Mouse (Mus musculus) left cerebral cortex, adult 11 months (tissue): ENCODE measurements around the gene Ssna1.
"Not testable (repeated sequence)": the region's sequence is repeated elsewhere in the genome, so short reads cannot be mapped to it uniquely, and the experiment has no call there.

Source experiments
- DNase-seq: peaks from one replicate; pipeline ENCODE4 v3.0.0; 2022; ENCODE audit warnings: low spot score

Ssna1 gene

GRCm38 (mm10) chr2:25262291-25262767 lies 9.9 kb downstream of the Ssna1 start, which contains the start of gene Tprn:
Tprn (plus strand) TSS chr2:25262618.
- DNase-seq = peak; percentile 96

- no peak for DNase-seq
Measured at GRCm38 (mm10) chr2:25261870-25262269, 10.4 kb downstream of the Ssna1 start.

GRCm38 (mm10) chr2:25258887-25259286 lies 13.4 kb downstream of the Ssna1 start:
- no peak for DNase-seq

- DNase-seq = not testable (repeated sequence)
Measured at GRCm38 (mm10) chr2:25257250-25257649, 15.0 kb downstream of the Ssna1 start.

GRCm38 (mm10) chr2:25256443-25257109 lies 15.7 kb downstream of the Ssna1 start:
- DNase-seq = not testable (repeated sequence)

- no peak for DNase-seq
Measured at GRCm38 (mm10) chr2:25255284-25255779, 16.9 kb downstream of the Ssna1 start, which contains the start of gene Tmem203. Tmem203 (plus strand) TSS chr2:25255439.

GRCm38 (mm10) chr2:25252331-25252730 lies 19.9 kb downstream of the Ssna1 start:
- no peak for DNase-seq

- DNase-seq = no peak
Measured at GRCm38 (mm10) chr2:25246183-25247072, 25.8 kb downstream of the Ssna1 start, which contains the start of gene AL732309.1. AL732309.1 (minus strand) TSS chr2:25246863.

- no peak for DNase-seq
Measured at GRCm38 (mm10) chr2:25244144-25244543, 28.1 kb downstream of the Ssna1 start.

GRCm38 (mm10) chr2:25243342-25243741 lies 28.9 kb downstream of the Ssna1 start:
- DNase-seq = no peak

GRCm38 (mm10) chr2:25242101-25242506 lies 30.1 kb downstream of the Ssna1 start, which contains the start of the genes Rnf208 and Cysrt1:
Rnf208 (plus strand) TSS chr2:25242255.
Cysrt1 (minus strand) TSS chr2:25242452.
- DNase-seq = no peak

GRCm38 (mm10) chr2:25241438-25241775 lies 30.8 kb downstream of the Ssna1 start:
- DNase-seq = no peak

GRCm38 (mm10) chr2:25240723-25241437 lies 31.4 kb downstream of the Ssna1 start:
- DNase-seq = no peak

- DNase-seq = no peak
Measured at GRCm38 (mm10) chr2:25240310-25240709, 31.9 kb downstream of the Ssna1 start.

GRCm38 (mm10) chr2:25239766-25240165 lies 32.5 kb downstream of the Ssna1 start:
- DNase-seq = no peak

GRCm38 (mm10) chr2:25238106-25238505 lies 34.1 kb downstream of the Ssna1 start:
- no peak for DNase-seq

GRCm38 (mm10) chr2:25237522-25237921 lies 34.7 kb downstream of the Ssna1 start:
- DNase-seq = no peak

- no peak for DNase-seq
Measured at GRCm38 (mm10) chr2:25236614-25237013, 35.6 kb downstream of the Ssna1 start, which contains the start of gene Rnf224. Rnf224 (minus strand) TSS chr2:25236787.

- no peak for DNase-seq
Measured at GRCm38 (mm10) chr2:25234551-25235220, 37.6 kb downstream of the Ssna1 start.

- DNase-seq = no peak
Measured at GRCm38 (mm10) chr2:25234050-25234449, 38.2 kb downstream of the Ssna1 start, which contains the start of gene Slc34a3. Slc34a3 (minus strand) TSS chr2:25234364.

- no peak for DNase-seq
Measured at GRCm38 (mm10) chr2:25233421-25233820, 38.8 kb downstream of the Ssna1 start.
